Mouse (Mus musculus) embryonic facial prominence, embryonic 14.5 days (tissue): ENCODE data around the gene Jdp2. TPM values are rescaled to one million over a fixed set of nuclear protein-coding genes. Genes with fewer than 3 reads are reported as not detected.

ENCODE experiments used
- ATAC-seq: fragments of 200-750 bp; cut with Nextera tagmentation; 2 replicates; pipeline ENCODE4 v1.8.0; 2017; ENCODE audit warnings: low read depth, moderate number of reproducible peaks, moderate TSS enrichment
- DNase-seq: peaks from one replicate; pipeline ENCODE4 v3.0.0-alpha.2; 2015; ENCODE audit warnings: low spot score
- H3K27ac ChIP-seq: fragments of 300-500 bp; sonication (generic); replicated peaks from 2 replicates; pipeline ENCODE4 v1.5.1; 2014; ENCODE audit warnings: low read depth, mild to moderate bottlenecking, low read length, moderate library complexity
- H3K27me3 ChIP-seq: fragments of 300-500 bp; sonication (generic); replicated peaks from 2 replicates; pipeline ENCODE4 v1.6.1; 2014; ENCODE audit warnings: low read length; ENCODE audit not compliant: control insufficient read depth, insufficient read depth
- H3K36me3 ChIP-seq: fragments of 300-500 bp; sonication (generic); 2 replicates; pipeline ENCODE4 v1.6.1; 2014; ENCODE audit warnings: low read length, mixed read lengths; ENCODE audit not compliant: control insufficient read depth, insufficient read depth
- H3K4me1 ChIP-seq: fragments of 300-500 bp; sonication (generic); 2 replicates; pipeline ENCODE4 v1.6.1; 2014; ENCODE audit warnings: antibody characterized with exemption, low read length; ENCODE audit not compliant: control insufficient read depth, insufficient read depth
- H3K4me2 ChIP-seq: fragments of 300-500 bp; sonication (generic); 2 replicates; pipeline ENCODE4 v1.6.1; 2014; ENCODE audit warnings: low read depth, mild to moderate bottlenecking, low read length, moderate library complexity, mixed read lengths
- H3K4me3 ChIP-seq: fragments of 300-500 bp; sonication (generic); 2 replicates; pipeline ENCODE4 v1.5.1; 2014; ENCODE audit warnings: low read depth, mild to moderate bottlenecking, low read length
- H3K9ac ChIP-seq: fragments of 300-500 bp; sonication (generic); 2 replicates; pipeline ENCODE4 v1.6.1; 2014; ENCODE audit warnings: low read depth, mild to moderate bottlenecking, low read length, moderate library complexity, mixed read lengths
- H3K9me3 ChIP-seq: fragments of 300-500 bp; sonication (generic); 2 replicates; pipeline ENCODE4 v1.6.1; 2016; ENCODE audit warnings: low read length; ENCODE audit not compliant: control insufficient read depth
- WGBS: fragments of 180-500 bp; shearing (Covaris S2); extraction: QIAGEN DNeasy Blood & Tissue Kit; methylation state at CpG from one replicate; pipeline ENCODE4 v1.1.7; 2014; 5-methylcytosine and 5-hydroxymethylcytosine counted together
- polyA plus RNA-seq: library from polyadenylated mRNA; unstranded; fragments of >200 nt; fragmentation: Nextera tagmentation; extraction: Ambion mirVana; gene quantifications from 2 replicates; pipeline ENCODE4 v1.2.1, GENCODE M21; 2014

Gene Jdp2
- polyA plus RNA-seq, 1 experiment from 2014 or later, result 2.4 TPM

DNA sequence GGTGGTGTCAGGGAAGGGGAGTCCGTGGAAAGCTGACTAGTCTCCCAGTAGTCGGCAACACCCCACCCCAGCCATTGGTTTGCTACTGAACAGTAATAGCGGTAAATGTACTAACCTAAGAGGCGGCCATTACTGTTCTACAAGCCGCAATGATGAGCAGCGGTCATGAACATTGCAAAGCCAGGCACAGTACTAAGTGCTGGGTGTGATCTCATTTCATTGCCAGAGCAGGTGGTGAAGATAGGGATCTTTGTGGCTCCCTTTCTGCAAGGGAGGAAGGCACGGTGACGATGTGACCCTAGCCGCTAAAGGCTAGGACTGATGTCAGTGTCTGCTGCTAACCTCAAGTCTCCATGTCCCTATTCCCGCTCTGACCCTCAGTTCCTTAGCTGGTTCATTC lies 33.5 kb downstream of the Jdp2 start:
- WGBS, result 87% methylated on average over 10 of the region's 10 CpGs
- DNase-seq, result no peak
- no peak for ATAC-seq

GRCm38 (mm10) chr12:85637932-85638331 lies 39.1 kb downstream of the Jdp2 start:
- Histone ChIP-seq H3K27ac (no peak overlapping the region), H3K36me3 (peaks cover 31% of the 10 kb centered on the region), H3K4me1 (no peaks in the 10 kb centered on the region), H3K4me3 (no peak overlapping the region), H3K27me3 (no peaks in the 10 kb centered on the region), H3K9ac (no peak overlapping the region), H3K9me3 (no peaks in the 10 kb centered on the region), H3K4me2 (no peak overlapping the region)
- ATAC-seq (no peak), DNase-seq (no peak)
- 52% methylated on average over 9 of the region's 9 CpGs for WGBS

More for the DNA sequence above, 33.5 kb downstream of the Jdp2 start:
- no peak overlapping the region for H3K9ac ChIP-seq
- H3K4me2 ChIP-seq, result no peak overlapping the region
- H3K4me3 ChIP-seq, result no peak overlapping the region
- no peaks in the 10 kb centered on the region; the same call in 1 of the 2 replicates for H3K4me1 ChIP-seq
- peaks cover 38% of the 10 kb centered on the region; the same call in 1 of the 2 replicates for H3K36me3 ChIP-seq
- H3K27me3 ChIP-seq, result no peaks in the 10 kb centered on the region
- no peak overlapping the region for H3K27ac ChIP-seq
- no peaks in the 10 kb centered on the region for H3K9me3 ChIP-seq

DNA sequence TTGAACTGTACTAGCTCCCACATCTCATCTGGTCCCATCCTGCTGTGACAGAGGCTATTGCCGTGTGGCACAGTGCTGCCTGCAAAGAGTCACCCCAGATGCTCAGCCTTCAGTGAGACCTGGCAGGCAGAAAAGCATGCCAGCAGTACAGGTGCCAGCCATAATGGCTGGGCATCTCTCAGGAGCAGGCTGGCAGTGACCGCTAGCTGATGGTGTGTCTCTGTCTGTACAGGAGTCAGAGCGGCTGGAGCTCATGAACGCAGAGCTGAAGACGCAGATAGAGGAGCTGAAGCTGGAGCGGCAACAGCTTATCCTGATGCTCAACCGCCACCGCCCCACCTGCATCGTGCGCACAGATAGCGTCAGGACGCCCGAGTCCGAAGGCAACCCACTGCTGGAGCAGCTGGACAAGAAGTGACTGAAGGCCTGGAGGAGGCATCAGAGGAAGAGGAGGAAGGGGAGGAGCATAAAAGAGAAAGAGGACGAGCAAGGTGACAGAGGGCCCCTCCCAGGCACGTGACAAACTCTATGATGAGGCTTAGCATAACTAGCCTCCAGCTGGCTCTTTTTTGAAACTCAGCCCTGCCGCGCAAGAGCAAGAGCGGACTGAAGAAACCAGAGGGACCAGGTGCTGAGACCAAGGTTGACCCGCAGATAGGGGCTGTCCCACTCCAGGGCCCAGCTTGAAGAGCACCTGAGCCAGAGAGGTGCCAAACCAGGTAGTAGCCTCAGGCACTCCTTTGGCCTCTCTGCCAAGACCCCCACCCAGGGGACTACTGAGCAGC lies 39.9 kb downstream of the Jdp2 start:
- 0 out of 2 replicates have a peak, but pooled peaks have one; percentile 16 for ATAC-seq
- Histone ChIP-seq H3K4me1 (no peaks in the 10 kb centered on the region), H3K27me3 (no peaks in the 10 kb centered on the region), H3K9ac (no peak overlapping the region), H3K27ac (no peak overlapping the region), H3K36me3 (peaks cover 23% of the 10 kb centered on the region), H3K4me3 (no peak overlapping the region), H3K4me2 (no peak overlapping the region), H3K9me3 (no peaks in the 10 kb centered on the region)
- DNase-seq, result no peak
- 77% methylated on average over 20 of the region's 20 CpGs for WGBS

DNA sequence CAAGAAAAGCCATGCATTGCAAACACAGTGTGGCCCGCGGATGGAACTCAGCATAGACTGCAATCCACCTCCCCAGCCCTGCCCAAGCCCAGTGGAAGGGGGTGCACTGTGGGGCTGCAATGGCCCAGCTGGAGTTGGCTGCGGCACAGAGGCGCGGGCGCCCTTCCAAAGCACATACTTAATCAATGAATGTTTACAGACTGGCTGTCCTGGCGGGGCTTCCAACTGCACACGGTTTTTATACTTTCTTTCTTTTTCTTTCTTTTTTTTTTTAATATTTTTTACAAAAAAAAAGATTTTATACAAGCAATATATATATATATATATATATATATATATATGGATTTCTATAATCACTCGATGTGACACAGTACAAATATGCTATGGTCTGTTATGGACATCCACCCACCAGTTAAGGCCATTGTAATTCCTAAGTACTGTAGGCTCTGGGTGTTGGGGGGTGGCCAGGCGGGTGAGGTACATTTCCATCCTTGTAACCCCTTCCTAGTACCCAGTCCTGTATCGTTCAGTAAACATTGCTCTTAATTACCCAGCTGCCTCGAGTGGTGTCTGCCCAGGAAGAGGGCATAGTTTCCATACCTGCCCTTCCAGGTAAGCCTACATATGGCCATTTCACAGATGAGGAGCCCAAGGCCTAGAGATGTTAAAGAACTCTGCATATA lies 40.6 kb downstream of the Jdp2 start:
- DNase-seq, result peak; percentile 59
- Histone ChIP-seq H3K36me3 (peaks cover 18% of the 10 kb centered on the region), H3K4me2 (no peak overlapping the region), H3K27me3 (no peaks in the 10 kb centered on the region), H3K27ac (no peak overlapping the region), H3K4me3 (no peak overlapping the region), H3K9ac (no peak overlapping the region), H3K9me3 (no peaks in the 10 kb centered on the region), H3K4me1 (no peaks in the 10 kb centered on the region)
- ATAC-seq, result peak; percentile 51; the same call in 1 of the 2 replicates
- WGBS, result 78% methylated on average over 12 of the region's 12 CpGs

- Histone ChIP-seq H3K27ac (no peak overlapping the region), H3K9ac (no peak overlapping the region), H3K4me2 (no peak overlapping the region), H3K4me1 (no peaks in the 10 kb centered on the region), H3K9me3 (no peaks in the 10 kb centered on the region), H3K27me3 (no peaks in the 10 kb centered on the region), H3K36me3 (peaks cover 14% of the 10 kb centered on the region), H3K4me3 (no peak overlapping the region)
- DNase-seq (no peak), ATAC-seq (no peak)
- 70% methylated on average over 10 of the region's 10 CpGs for WGBS
Measured at GRCm38 (mm10) chr12:85640852-85641563, 42.2 kb downstream of the Jdp2 start.

DNA sequence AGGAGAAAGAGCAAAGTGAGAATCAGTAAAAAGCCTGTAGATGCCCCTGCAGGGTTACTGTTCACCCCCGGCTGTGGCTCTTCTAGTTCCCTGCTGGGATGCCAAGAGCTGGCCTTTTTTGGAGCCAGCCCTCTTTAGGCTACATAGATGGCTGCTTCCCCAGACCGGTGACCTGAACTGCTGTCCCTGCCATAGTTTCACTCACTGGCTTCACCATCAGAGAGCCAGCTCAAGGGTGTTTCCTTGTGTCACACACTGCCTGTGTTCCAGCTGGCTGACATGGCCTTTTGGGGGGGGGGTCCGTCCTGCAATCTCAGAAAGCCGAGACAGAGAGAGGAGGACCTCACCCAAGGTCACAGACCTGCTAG lies 42.7 kb downstream of the Jdp2 start:
- no peak for DNase-seq
- Histone ChIP-seq H3K27me3 (no peaks in the 10 kb centered on the region), H3K9me3 (no peaks in the 10 kb centered on the region), H3K4me1 (no peaks in the 10 kb centered on the region), H3K27ac (no peak overlapping the region), H3K4me3 (no peak overlapping the region), H3K9ac (no peak overlapping the region), H3K4me2 (no peak overlapping the region), H3K36me3 (peaks cover 14% of the 10 kb centered on the region)
- ATAC-seq, result no peak
- 57% methylated on average over 4 of the region's 4 CpGs for WGBS

DNA sequence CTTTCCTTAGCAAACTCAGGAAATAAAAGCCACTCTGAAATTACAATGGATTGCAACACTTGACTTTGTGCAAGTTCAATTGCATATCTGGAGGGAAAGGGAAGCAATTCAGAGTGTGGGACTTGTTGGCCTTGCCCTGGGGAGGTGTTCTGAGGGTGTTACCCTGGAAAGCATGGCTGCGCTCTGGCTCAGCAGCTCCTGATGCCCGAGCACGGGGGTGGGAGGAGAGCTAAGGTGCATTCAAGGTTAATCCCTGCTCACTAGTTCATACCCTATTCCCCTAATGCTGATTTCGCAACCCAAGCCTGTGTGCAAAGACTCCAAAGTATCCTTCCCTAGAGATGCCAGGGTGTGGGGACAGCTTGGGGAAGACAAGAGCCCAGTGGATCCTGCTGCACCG lies 44.9 kb downstream of the Jdp2 start:
- Histone ChIP-seq H3K27ac (no peak overlapping the region), H3K27me3 (no peaks in the 10 kb centered on the region), H3K36me3 (peaks cover 11% of the 10 kb centered on the region), H3K4me3 (no peak overlapping the region), H3K9ac (no peak overlapping the region), H3K9me3 (no peaks in the 10 kb centered on the region), H3K4me2 (no peak overlapping the region), H3K4me1 (no peaks in the 10 kb centered on the region)
- DNase-seq (no peak), ATAC-seq (no peak)
- 74% methylated on average over 5 of the region's 5 CpGs for WGBS

GRCm38 (mm10) chr12:85645664-85646063 lies 46.8 kb downstream of the Jdp2 start:
- no peaks in the 10 kb centered on the region for H3K4me1 ChIP-seq
- 0 out of 2 replicates have a peak, but pooled peaks cover 2% of the 10 kb centered on the region for H3K9me3 ChIP-seq
- H3K36me3 ChIP-seq, result no peaks in the 10 kb centered on the region
- H3K27me3 ChIP-seq, result no peaks in the 10 kb centered on the region
- 87% methylated on average over 4 of the region's 4 CpGs for WGBS
- no peak overlapping the region for H3K4me3 ChIP-seq
- no peak overlapping the region for H3K9ac ChIP-seq
- DNase-seq (no peak), ATAC-seq (no peak)
- H3K4me2 ChIP-seq, result no peak overlapping the region
- H3K27ac ChIP-seq, result no peak overlapping the region
